Mouse (Mus musculus) erythroblast, embryonic 14.5 days (primary cell): Measurements from ENCODE around the gene Trpm3.

Experiments
- GATA1 ChIP-seq: IDR thresholded peaks from 2 replicates; pipeline ENCODE4 v1.6.1; 2012; ENCODE audit warnings: low read length, inconsistent platforms, mixed read lengths
- TAL1 ChIP-seq: IDR thresholded peaks from 3 replicates; pipeline ENCODE4 v1.6.1; 2012; ENCODE audit warnings: low read length, inconsistent platforms, mixed read lengths

GRCm38 (mm10) chr19:22939836-22940235, 801.0 kb downstream of the Trpm3 start:
- TF ChIP-seq GATA1 (no peak), TAL1 (no peak)
